Mouse (Mus musculus) midbrain, embryonic 10.5 days (tissue): ENCODE data around the gene Sh3pxd2b. TPM values are rescaled to one million over a fixed set of nuclear protein-coding genes. Genes with fewer than 3 reads are reported as not detected.

Source experiments
- DNase-seq: peaks from one replicate; pipeline ENCODE4 v3.0.0-alpha.2; 2017; ENCODE audit warnings: low spot score
- H3K27ac ChIP-seq: fragments of 300-500 bp; sonication (generic); replicated peaks from 2 replicates; pipeline ENCODE4 v1.5.1; 2016; ENCODE audit warnings: mild to moderate bottlenecking
- H3K27me3 ChIP-seq: fragments of 300-500 bp; sonication (generic); 2 replicates; pipeline ENCODE4 v1.6.1; 2016; ENCODE audit warnings: low read depth, mild to moderate bottlenecking; ENCODE audit not compliant: poor library complexity, severe bottlenecking
- H3K36me3 ChIP-seq: fragments of 300-500 bp; sonication (generic); 2 replicates; pipeline ENCODE4 v1.6.1; 2016; ENCODE audit warnings: mild to moderate bottlenecking, moderate library complexity
- H3K4me1 ChIP-seq: fragments of 300-500 bp; sonication (generic); 2 replicates; pipeline ENCODE4 v1.6.1; 2016
- H3K4me3 ChIP-seq: fragments of 300-500 bp; sonication (generic); 2 replicates; pipeline ENCODE4 v1.5.1; 2016; ENCODE audit warnings: mild to moderate bottlenecking, moderate library complexity
- H3K9me3 ChIP-seq: fragments of 300-500 bp; sonication (generic); replicated peaks from 2 replicates; pipeline ENCODE4 v1.6.1; 2016; ENCODE audit warnings: mild to moderate bottlenecking
- WGBS: fragments of 180-500 bp; shearing (Covaris S2); methylation state at CpG from one replicate; pipeline ENCODE4 v1.1.7; 2016; 5-methylcytosine and 5-hydroxymethylcytosine counted together
- polyA plus RNA-seq: library from polyadenylated mRNA; unstranded; fragments of >200 nt; fragmentation: Nextera tagmentation; extraction: Ambion mirVana; gene quantifications from 2 replicates; pipeline ENCODE4 v1.2.1, GENCODE M21; 2016

The Sh3pxd2b gene
- polyA plus RNA-seq, 1 experiment from 2014 or later = 25.7 TPM

DNA sequence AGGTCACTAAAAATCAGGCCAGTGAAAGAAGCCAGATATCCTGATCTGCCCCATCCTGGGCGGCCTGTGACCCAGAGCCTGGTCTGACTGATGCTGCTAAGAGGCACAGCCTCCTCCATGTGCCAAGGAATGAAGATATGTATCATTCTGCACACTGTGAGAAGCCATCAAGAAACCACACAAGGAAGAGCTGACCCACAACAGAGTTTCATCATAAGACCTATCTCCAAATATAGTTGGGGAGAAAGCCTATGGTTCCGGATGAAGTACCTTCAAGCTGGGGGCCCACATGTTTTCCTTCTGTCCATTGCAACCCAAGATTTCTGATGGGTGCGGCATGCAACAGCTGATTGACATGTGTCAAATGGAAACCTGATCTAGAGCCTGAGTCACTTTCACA, 31.6 kb upstream of the Sh3pxd2b start:
- Histone ChIP-seq H3K27me3 (no peaks in the 10 kb centered on the region), H3K4me3 (no peak overlapping the region), H3K4me1 (peaks cover 6% of the 10 kb centered on the region; the same call in 1 of the 2 replicates), H3K27ac (no peak overlapping the region), H3K36me3 (no peaks in the 10 kb centered on the region), H3K9me3 (no peaks in the 10 kb centered on the region)
- 85% methylated on average over 3 of the region's 3 CpGs for WGBS
- DNase-seq = no peak

DNA sequence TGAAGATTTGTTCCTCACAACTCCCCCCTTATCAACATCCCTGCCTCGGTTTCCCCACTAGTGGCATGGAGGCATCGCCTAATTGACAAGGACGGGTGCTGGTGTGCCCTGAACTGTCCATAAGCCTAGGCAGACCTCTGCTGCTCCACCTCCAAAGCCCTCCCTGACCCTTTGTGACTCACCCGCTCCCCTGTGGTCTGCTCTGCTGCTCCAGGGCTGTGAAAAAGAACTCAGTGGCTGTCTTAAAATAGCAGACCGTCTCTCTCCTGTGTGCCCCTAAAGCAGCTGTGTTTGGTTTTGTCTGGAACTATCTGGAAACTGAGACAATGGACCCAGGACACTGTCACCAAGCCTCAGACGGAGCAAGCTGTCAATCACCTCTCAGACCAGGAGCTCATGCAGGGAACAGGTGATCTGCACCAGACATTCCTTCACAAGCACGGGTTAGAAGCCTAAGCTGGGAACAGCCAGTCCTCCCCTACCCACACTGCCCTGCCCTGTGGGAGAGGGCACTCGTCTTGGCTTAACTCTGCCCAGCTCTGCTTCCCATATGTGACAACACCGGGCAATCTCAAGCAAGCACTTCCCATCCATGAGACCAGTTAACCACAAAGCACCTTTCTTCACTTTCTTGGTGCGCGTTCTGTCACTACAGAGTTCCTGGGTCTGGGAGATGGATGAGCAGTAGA, 27.0 kb upstream of the Sh3pxd2b start:
- Histone ChIP-seq H3K4me3 (no peak overlapping the region), H3K9me3 (no peaks in the 10 kb centered on the region), H3K27me3 (no peaks in the 10 kb centered on the region), H3K27ac (no peak overlapping the region), H3K4me1 (peaks cover 14% of the 10 kb centered on the region), H3K36me3 (no peaks in the 10 kb centered on the region)
- WGBS = 69% methylated on average over 11 of the region's 11 CpGs
- DNase-seq = no peak

- H3K9me3 ChIP-seq = no peaks in the 10 kb centered on the region
- 39% methylated on average over 8 of the region's 8 CpGs for WGBS
- DNase-seq = peak; percentile 59
- H3K27me3 ChIP-seq = no peaks in the 10 kb centered on the region
- peaks cover 14% of the 10 kb centered on the region for H3K4me1 ChIP-seq
- no peaks in the 10 kb centered on the region for H3K36me3 ChIP-seq
- H3K27ac ChIP-seq = no peak overlapping the region
- no peak overlapping the region for H3K4me3 ChIP-seq
These were observed 26.4 kb upstream of the Sh3pxd2b start for GRCm38 (mm10) chr11:32321196-32321565.

DNA sequence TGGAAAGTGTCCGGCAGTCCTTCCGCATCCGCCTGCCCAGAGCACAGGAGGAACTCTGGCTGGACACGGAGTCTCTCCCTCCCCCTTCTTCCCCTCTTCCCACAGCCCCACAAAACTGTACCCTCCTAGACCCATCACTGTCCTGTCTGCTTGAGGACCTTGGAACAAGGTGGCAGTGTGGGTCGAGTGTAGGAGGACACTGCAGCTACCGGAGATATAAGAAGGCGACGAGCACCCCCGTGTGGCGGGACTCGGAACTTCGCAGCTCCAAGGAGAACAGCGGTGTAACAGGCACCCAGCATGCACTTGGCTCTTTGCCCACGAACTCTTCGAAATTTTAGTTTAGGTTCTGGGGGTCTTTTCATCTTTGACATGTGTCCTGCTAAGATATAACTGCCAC, 23.0 kb upstream of the Sh3pxd2b start:
- peaks cover 14% of the 10 kb centered on the region for H3K4me1 ChIP-seq
- H3K27ac ChIP-seq = no peak overlapping the region
- no peaks in the 10 kb centered on the region for H3K9me3 ChIP-seq
- WGBS = 12% methylated on average over 15 of the region's 15 CpGs
- H3K36me3 ChIP-seq = no peaks in the 10 kb centered on the region
- DNase-seq = peak; percentile 92
- H3K4me3 ChIP-seq = peak overlapping the region; percentile 28
- H3K27me3 ChIP-seq = no peaks in the 10 kb centered on the region

DNA sequence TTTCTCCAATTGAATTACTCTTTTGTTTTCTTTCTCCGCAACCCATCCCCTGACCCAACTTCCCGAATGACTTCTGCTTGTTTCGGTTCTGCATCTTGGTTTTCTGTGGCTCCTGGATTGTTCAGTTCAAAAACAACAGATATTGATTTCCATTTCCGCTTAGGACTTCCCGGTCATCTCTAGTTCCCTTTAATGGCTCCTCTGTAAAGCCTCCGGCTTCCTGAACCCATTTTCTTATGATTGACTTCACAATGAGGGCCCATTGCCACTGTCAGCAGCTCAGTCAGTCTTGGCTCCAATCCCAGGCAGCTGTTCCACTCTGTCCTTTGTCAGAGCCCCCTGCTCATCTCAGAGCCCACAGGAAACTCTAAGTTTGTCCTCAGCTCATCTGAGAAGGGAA, 16.5 kb upstream of the Sh3pxd2b start:
- DNase-seq = no peak
- no peak overlapping the region for H3K4me3 ChIP-seq
- no peaks in the 10 kb centered on the region for H3K4me1 ChIP-seq
- H3K27me3 ChIP-seq = no peaks in the 10 kb centered on the region
- H3K36me3 ChIP-seq = no peaks in the 10 kb centered on the region
- 0 out of 2 replicates have a peak, but pooled peaks cover 3% of the 10 kb centered on the region for H3K9me3 ChIP-seq
- 72% methylated on average over 6 of the region's 6 CpGs for WGBS
- no peak overlapping the region for H3K27ac ChIP-seq

- H3K9me3 ChIP-seq = 0 out of 2 replicates have a peak, but pooled peaks cover 8% of the 10 kb centered on the region
- H3K27me3 ChIP-seq = no peaks in the 10 kb centered on the region
- 79% methylated on average over 5 of the region's 5 CpGs for WGBS
- H3K27ac ChIP-seq = no peak overlapping the region
- no peaks in the 10 kb centered on the region for H3K4me1 ChIP-seq
- no peak for DNase-seq
- no peaks in the 10 kb centered on the region for H3K36me3 ChIP-seq
- H3K4me3 ChIP-seq = no peak overlapping the region
These were observed 15.8 kb upstream of the Sh3pxd2b start for GRCm38 (mm10) chr11:32331861-32332260.

DNA sequence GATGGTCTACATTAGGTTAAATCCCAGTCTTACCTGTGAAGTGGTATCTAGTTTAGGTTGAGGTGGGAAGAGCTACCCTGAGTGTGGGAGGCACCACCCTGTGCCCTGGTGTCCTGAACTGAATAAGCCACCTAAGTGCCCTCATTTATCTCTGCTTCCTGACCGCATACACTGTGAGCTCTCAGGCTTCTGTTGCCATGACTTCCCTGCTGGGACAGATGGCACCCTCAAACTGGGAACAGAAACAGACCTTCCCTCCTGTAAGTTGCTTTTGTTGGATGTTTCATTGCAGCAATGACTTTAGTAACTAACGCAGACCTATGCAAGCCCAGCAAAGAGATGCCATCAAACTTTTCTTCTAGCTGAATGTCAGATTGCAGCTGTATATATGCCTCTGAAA, 14.4 kb upstream of the Sh3pxd2b start:
- Histone ChIP-seq H3K4me3 (no peak overlapping the region), H3K27ac (no peak overlapping the region), H3K36me3 (no peaks in the 10 kb centered on the region), H3K27me3 (no peaks in the 10 kb centered on the region), H3K4me1 (no peaks in the 10 kb centered on the region), H3K9me3 (0 out of 2 replicates have a peak, but pooled peaks cover 12% of the 10 kb centered on the region)
- 86% methylated on average over 2 of the region's 2 CpGs for WGBS
- no peak for DNase-seq

DNA sequence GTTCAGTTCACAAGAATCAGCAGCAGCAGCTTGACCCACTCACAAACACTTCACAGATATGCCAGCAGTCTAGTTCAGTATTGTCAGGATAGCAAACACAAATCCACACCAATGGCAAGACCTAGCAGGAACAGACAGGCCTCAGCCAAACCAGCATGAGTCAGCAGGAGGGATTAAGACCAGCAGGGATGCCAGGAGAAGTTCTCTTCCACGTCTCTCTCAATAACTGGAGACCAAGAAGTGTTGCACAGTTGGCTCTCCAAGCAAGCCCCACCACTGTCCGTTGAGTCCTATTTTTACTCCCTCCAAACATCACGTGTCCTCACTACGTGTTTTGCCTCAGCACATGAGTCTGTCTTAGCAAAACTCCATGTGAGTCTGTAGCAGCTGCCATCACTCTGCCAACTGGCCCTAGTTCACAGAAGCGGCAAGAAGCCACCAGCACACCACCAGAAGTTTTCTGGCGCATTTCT, 11.1 kb upstream of the Sh3pxd2b start:
- no peaks in the 10 kb centered on the region for H3K36me3 ChIP-seq
- DNase-seq = no peak
- no peak overlapping the region for H3K4me3 ChIP-seq
- 0 out of 2 replicates have a peak, but pooled peaks cover 12% of the 10 kb centered on the region for H3K9me3 ChIP-seq
- no peaks in the 10 kb centered on the region for H3K27me3 ChIP-seq
- H3K27ac ChIP-seq = no peak overlapping the region
- H3K4me1 ChIP-seq = peaks cover 6% of the 10 kb centered on the region; the same call in 1 of the 2 replicates
- WGBS = 86% methylated on average over 6 of the region's 6 CpGs

GRCm38 (mm10) chr11:32339131-32339531, 8.5 kb upstream of the Sh3pxd2b start:
- no peaks in the 10 kb centered on the region for H3K27me3 ChIP-seq
- WGBS = 80% methylated on average over 2 of the region's 2 CpGs
- peaks cover 6% of the 10 kb centered on the region; the same call in 1 of the 2 replicates for H3K4me1 ChIP-seq
- no peak overlapping the region for H3K4me3 ChIP-seq
- no peak for DNase-seq
- H3K27ac ChIP-seq = no peak overlapping the region
- H3K9me3 ChIP-seq = 0 out of 2 replicates have a peak, but pooled peaks cover 9% of the 10 kb centered on the region
- H3K36me3 ChIP-seq = no peaks in the 10 kb centered on the region

DNA sequence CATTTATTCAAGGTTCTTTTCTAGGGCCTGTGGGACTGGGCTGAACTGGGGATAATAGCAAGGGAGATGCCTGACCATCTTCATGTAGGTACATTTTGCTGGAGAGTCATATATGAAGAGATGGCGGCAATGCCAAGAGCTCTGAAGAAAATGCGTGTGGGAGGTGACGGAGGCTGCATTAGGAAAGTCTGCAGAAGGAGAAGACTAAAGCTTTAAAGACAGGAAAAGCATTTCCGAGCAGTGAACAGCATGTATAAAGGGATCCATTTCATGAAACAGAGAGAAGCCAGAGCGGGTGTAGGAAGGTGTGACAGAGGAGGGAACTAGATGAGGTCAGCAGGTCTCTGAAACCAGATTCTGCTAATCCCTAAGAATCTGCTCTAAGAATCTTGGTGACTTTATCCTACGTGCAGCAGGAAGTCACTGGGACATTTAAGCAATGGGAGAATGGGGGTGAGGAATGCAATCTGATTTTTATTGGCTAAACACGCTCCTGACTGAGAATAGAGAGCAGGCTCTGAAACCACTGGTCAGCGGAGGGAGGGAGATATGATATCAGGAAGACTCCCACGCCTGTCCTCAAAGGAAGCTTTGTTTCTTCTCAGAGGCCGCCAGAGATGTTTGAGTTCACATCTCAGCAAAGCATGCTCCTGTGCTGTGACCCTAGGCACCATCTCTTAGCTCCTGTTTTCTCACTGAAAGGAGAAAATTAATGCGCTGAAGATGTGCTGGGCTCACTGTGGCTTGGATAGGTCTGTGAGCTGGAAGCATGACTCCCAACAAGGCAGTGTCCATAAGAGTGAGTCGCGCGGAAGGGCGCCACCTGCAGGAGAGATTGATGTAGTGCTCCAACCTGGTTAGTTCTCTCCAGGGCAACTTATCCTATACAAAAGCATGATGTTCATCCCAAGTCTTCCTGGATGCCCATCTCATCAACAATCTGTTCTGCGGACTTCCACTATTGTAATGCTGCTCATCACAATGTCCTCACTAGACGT, 6.8 kb upstream of the Sh3pxd2b start:
- H3K4me1 ChIP-seq = peaks cover 6% of the 10 kb centered on the region; the same call in 1 of the 2 replicates
- no peaks in the 10 kb centered on the region for H3K27me3 ChIP-seq
- DNase-seq = peak; percentile 73
- 48% methylated on average over 17 of the region's 17 CpGs for WGBS
- no peaks in the 10 kb centered on the region for H3K36me3 ChIP-seq
- H3K9me3 ChIP-seq = 0 out of 2 replicates have a peak, but pooled peaks cover 9% of the 10 kb centered on the region
- no peak overlapping the region for H3K27ac ChIP-seq
- H3K4me3 ChIP-seq = no peak overlapping the region

DNA sequence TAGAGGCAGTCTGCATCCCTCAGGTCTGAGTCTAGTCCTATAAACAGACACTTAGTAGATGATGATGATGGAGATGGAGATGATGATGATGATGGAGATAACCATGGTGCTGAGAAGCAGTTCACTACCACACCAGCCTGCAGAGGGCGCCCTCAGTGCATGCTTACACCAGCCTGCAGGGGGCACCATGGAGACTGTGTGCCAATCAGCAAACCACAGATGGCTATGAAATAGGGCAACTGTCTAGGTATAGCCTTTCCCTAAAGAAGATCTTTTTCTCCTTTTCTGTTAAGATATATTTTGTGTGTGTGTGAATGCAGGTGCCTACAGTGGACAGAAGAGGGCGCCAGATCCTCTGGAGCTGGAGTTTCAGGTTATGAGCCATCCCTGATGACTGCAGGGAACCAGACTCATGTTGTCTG, 4.8 kb upstream of the Sh3pxd2b start:
- no peaks in the 10 kb centered on the region for H3K9me3 ChIP-seq
- H3K4me1 ChIP-seq = peaks cover 17% of the 10 kb centered on the region
- no peak overlapping the region for H3K4me3 ChIP-seq
- H3K27me3 ChIP-seq = 0 out of 2 replicates have a peak, but pooled peaks cover 5% of the 10 kb centered on the region
- H3K36me3 ChIP-seq = no peaks in the 10 kb centered on the region
- DNase-seq = peak; percentile 21
- no peak overlapping the region for H3K27ac ChIP-seq
- WGBS = 15% methylated on average over 2 of the region's 2 CpGs

- H3K27me3 ChIP-seq = 0 out of 2 replicates have a peak, but pooled peaks cover 5% of the 10 kb centered on the region
- H3K9me3 ChIP-seq = no peaks in the 10 kb centered on the region
- DNase-seq = no peak
- WGBS = 94% methylated on average over 1 of the region's 1 CpGs
- H3K4me1 ChIP-seq = peaks cover 23% of the 10 kb centered on the region
- no peak overlapping the region for H3K27ac ChIP-seq
- H3K36me3 ChIP-seq = no peaks in the 10 kb centered on the region
- H3K4me3 ChIP-seq = no peak overlapping the region
These were observed 4.3 kb upstream of the Sh3pxd2b start for GRCm38 (mm10) chr11:32343350-32343749.
